Mouse (Mus musculus) left cerebral cortex, postnatal 4 days (tissue): Measurements from ENCODE around the gene Calm5. TPM values are rescaled to one million over a fixed set of nuclear protein-coding genes. Genes with fewer than 3 reads are reported as not detected.
"Not testable (repeated sequence)": the region's sequence is repeated elsewhere in the genome, so short reads cannot be mapped to it uniquely, and the experiment has no call there.

Experiments used
- DNase-seq: peaks from one replicate; pipeline ENCODE4 v3.0.0-alpha.2; 2022
- intact Hi-C: fragments of 180-260 bp; cut with DNase I; formaldehyde crosslinking; loops from one replicate; pipeline ENCODE4 v1.15.1; 2025
- total RNA-seq, 2 experiments: library from RNA; stranded (reverse); gene quantifications; 2 replicates each; pipeline ENCODE4 v1.2.3; 2021

The Calm5 gene
- total RNA-seq, 2 experiments from 2014 or later, result not detected

- DNase-seq, result no peak
- intact Hi-C loops, result no loop called here
Measured at GRCm38 (mm10) chr13:3865648-3866354, 11.8 kb downstream of the Calm5 start.

- DNase-seq, result no peak
- intact Hi-C loops, result no loop called here
Measured at GRCm38 (mm10) chr13:3866355-3867052, 12.5 kb downstream of the Calm5 start.

GRCm38 (mm10) chr13:3867158-3867557 lies 13.2 kb downstream of the Calm5 start:
- no peak for DNase-seq
- intact Hi-C loops, result no loop called here

GRCm38 (mm10) chr13:3869901-3870300 lies 15.9 kb downstream of the Calm5 start:
- intact Hi-C loops, result no loop called here
- DNase-seq, result no peak

GRCm38 (mm10) chr13:3872832-3873231 lies 18.9 kb downstream of the Calm5 start:
- no peak for DNase-seq
- intact Hi-C loops, result no loop called here

- DNase-seq, result peak; percentile 8
- intact Hi-C loops, result no loop called here
Measured at GRCm38 (mm10) chr13:3876448-3876847, 22.5 kb downstream of the Calm5 start.

- intact Hi-C loops, result no loop called here
- no peak for DNase-seq
Measured at GRCm38 (mm10) chr13:3877185-3877584, 23.2 kb downstream of the Calm5 start.

- no peak for DNase-seq
- intact Hi-C loops, result no loop called here
Measured at GRCm38 (mm10) chr13:3877679-3878220, 23.8 kb downstream of the Calm5 start.

GRCm38 (mm10) chr13:3886663-3887062 lies 32.7 kb downstream of the Calm5 start:
- no peak for DNase-seq
- intact Hi-C loops, result no loop called here

- DNase-seq, result no peak
- intact Hi-C loops, result no loop called here
Measured at GRCm38 (mm10) chr13:3889111-3889510, 35.1 kb downstream of the Calm5 start.

- intact Hi-C loops, result no loop called here
- DNase-seq, result no peak
Measured at GRCm38 (mm10) chr13:3890061-3890460, 36.1 kb downstream of the Calm5 start.

- DNase-seq, result no peak
- intact Hi-C loops, result loop anchor here (2.0 kb wide), 1 partner anchor 225 kb away; no protein-coding TSS in a partner anchor
Measured at GRCm38 (mm10) chr13:3891479-3892087, 37.6 kb downstream of the Calm5 start.

- no peak for DNase-seq
- intact Hi-C loops, result loop anchor here (2.0 kb wide), 1 partner anchor 226 kb away; no protein-coding TSS in a partner anchor
Measured at GRCm38 (mm10) chr13:3892601-3893000, 38.6 kb downstream of the Calm5 start.

- intact Hi-C loops, result loop anchor here (2.0 kb wide), 1 partner anchor 226 kb away; no protein-coding TSS in a partner anchor
Measured at GRCm38 (mm10) chr13:3893126-3893734, 39.3 kb downstream of the Calm5 start.

GRCm38 (mm10) chr13:3894549-3894948 lies 40.6 kb downstream of the Calm5 start:
- intact Hi-C loops, result no loop called here

More at GRCm38 (mm10) chr13:3893126-3893734, 39.3 kb downstream of the Calm5 start:
- DNase-seq, result peak; percentile 77

GRCm38 (mm10) chr13:3895397-3895980 lies 41.5 kb downstream of the Calm5 start:
- DNase-seq, result no peak
- intact Hi-C loops, result no loop called here

More at GRCm38 (mm10) chr13:3894549-3894948, 40.6 kb downstream of the Calm5 start:
- DNase-seq, result no peak

- no peak for DNase-seq
Measured at GRCm38 (mm10) chr13:3896032-3896431, 42.1 kb downstream of the Calm5 start.

GRCm38 (mm10) chr13:3896913-3897312 lies 42.9 kb downstream of the Calm5 start:
- intact Hi-C loops, result no loop called here
- peak; percentile 56 for DNase-seq

More at GRCm38 (mm10) chr13:3896032-3896431, 42.1 kb downstream of the Calm5 start:
- intact Hi-C loops, result no loop called here

GRCm38 (mm10) chr13:3898202-3898601 lies 44.2 kb downstream of the Calm5 start:
- DNase-seq, intact Hi-C loops: not testable (repeated sequence)

- DNase-seq, result no peak
- intact Hi-C loops, result no loop called here
Measured at GRCm38 (mm10) chr13:3899301-3899700, 45.3 kb downstream of the Calm5 start.
